Mouse (Mus musculus) ES-E14 (cell line): ENCODE measurements around the gene Phka1. TPM values are rescaled to one million over a fixed set of nuclear protein-coding genes. Genes with fewer than 3 reads are reported as not detected.

ENCODE experiments used
- DNase-seq: peaks from one replicate; pipeline ENCODE4 v3.0.0-alpha.2; 2013; ENCODE audit warnings: low read depth, low spot score
- H3K27ac ChIP-seq: 2 replicates; pipeline ENCODE4 v1.5.1; 2012; ENCODE audit warnings: low read depth, mild to moderate bottlenecking, low read length, moderate library complexity, mixed read lengths; ENCODE audit not compliant: poor library complexity, insufficient read depth, severe bottlenecking
- H3K36me3 ChIP-seq: 2 replicates; pipeline ENCODE4 v1.6.1; 2012; ENCODE audit warnings: mild to moderate bottlenecking, low read length, moderate library complexity, mixed read lengths; ENCODE audit not compliant: control insufficient read depth, poor library complexity, insufficient read depth, severe bottlenecking
- H3K4me1 ChIP-seq, 2 experiments: fragments of 150-350 bp in 1 of 2; sonication (generic) in 1 of 2; 2 replicates each; pipeline ENCODE4 v1.6.1; 2012; ENCODE audit warnings: low read length in 2 of 2, mild to moderate bottlenecking in 1 of 2, mixed read lengths in 1 of 2; ENCODE audit not compliant: control insufficient read depth in 2 of 2, insufficient read depth in 2 of 2, poor library complexity in 1 of 2
- H3K4me3 ChIP-seq, 2 experiments: fragments of 150-350 bp in 1 of 2; sonication (generic) in 1 of 2; 2 replicates each; pipeline ENCODE4 v1.5.1; 2012; ENCODE audit warnings: low read length in 2 of 2, low read depth in 1 of 2, mild to moderate bottlenecking in 1 of 2, mixed read lengths in 1 of 2; ENCODE audit not compliant: insufficient read depth in 1 of 2, poor library complexity in 1 of 2, severe bottlenecking in 1 of 2
- H3K9ac ChIP-seq: 2 replicates; pipeline ENCODE4 v1.6.1; 2012; ENCODE audit warnings: low read depth, mild to moderate bottlenecking, low read length, mixed read lengths; ENCODE audit not compliant: poor library complexity, insufficient read depth, severe bottlenecking
- H3K9me3 ChIP-seq: fragments of 150-350 bp; sonication (generic); 2 replicates; pipeline ENCODE4 v1.6.1; 2012; ENCODE audit warnings: low read depth, mild to moderate bottlenecking, low read length; ENCODE audit not compliant: control insufficient read depth, insufficient read depth
- CHD2 ChIP-seq: IDR thresholded peaks from 2 replicates; pipeline ENCODE4 v1.6.1; 2014; ENCODE audit warnings: mild to moderate bottlenecking, low read depth, low read length, inconsistent platforms
- HCFC1 ChIP-seq: IDR thresholded peaks from 2 replicates; pipeline ENCODE4 v1.6.1; 2012; ENCODE audit warnings: low read length, inconsistent platforms, borderline replicate concordance; ENCODE audit not compliant: insufficient read depth
- MAFK ChIP-seq: IDR thresholded peaks from 2 replicates; pipeline ENCODE4 v1.6.1; 2014; ENCODE audit warnings: mild to moderate bottlenecking, low read depth, low read length, inconsistent platforms; ENCODE audit not compliant: insufficient read depth
- ZC3H11A ChIP-seq: IDR thresholded peaks from 2 replicates; pipeline ENCODE4 v1.6.1; 2012; ENCODE audit warnings: low read depth, mild to moderate bottlenecking, inconsistent platforms, low read length, borderline replicate concordance
- ZNF384 ChIP-seq: IDR thresholded peaks from 2 replicates; pipeline ENCODE4 v1.6.1; 2012; ENCODE audit warnings: low read depth, low read length, inconsistent platforms
- in situ Hi-C, 2 experiments: fragments of 600-800 bp; cut with MboI; formaldehyde crosslinking; loops; one replicate each; pipeline ENCODE4 v1.15.1; 2025; ENCODE audit warnings: low sequenced_read_pairs in 2 of 2, inconsistent platforms in 1 of 2; ENCODE audit not compliant: unreplicated experiment in 2 of 2
- total RNA-seq: library from RNA; depleted of rRNA; stranded (reverse); fragments of 300-350 nt; gene quantifications from 2 replicates; pipeline ENCODE4 v1.2.3, GENCODE M21; 2012

Gene Phka1
- total RNA-seq, 1 experiment = 5.9 TPM

DNA sequence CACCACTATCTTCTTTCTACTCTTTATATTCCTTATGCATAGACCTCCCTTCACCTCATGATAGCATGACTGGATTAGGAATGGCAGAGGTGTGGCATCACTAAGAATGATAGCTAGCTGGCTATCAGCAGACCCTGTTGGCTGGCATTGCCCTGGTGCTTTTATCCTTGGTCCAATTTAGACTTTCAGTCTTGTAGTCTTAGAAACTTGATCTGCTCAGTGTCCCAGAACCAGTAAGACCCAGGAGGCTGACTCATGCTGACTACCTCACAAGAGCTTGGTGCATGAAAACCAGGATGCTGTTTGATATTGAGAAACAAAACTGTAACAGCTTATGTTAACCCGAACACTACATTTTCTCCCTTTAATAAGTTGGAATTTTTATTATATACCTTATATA, 1.6 kb upstream of the Phka1 start:
- H3K36me3 ChIP-seq = no peaks in the 10 kb centered on the region
- H3K4me1 ChIP-seq = peaks cover 0 to 2% of the 10 kb centered on the region in 2 experiments; a peak in 1 of 4 replicates
- in situ Hi-C loops = no loop called here
- no peak for DNase-seq
- H3K4me3 ChIP-seq = no peak overlapping the region
- no peak overlapping the region for H3K9ac ChIP-seq
- TF ChIP-seq HCFC1 = no peak
- no peaks in the 10 kb centered on the region for H3K9me3 ChIP-seq
- no peak overlapping the region for H3K27ac ChIP-seq

DNA sequence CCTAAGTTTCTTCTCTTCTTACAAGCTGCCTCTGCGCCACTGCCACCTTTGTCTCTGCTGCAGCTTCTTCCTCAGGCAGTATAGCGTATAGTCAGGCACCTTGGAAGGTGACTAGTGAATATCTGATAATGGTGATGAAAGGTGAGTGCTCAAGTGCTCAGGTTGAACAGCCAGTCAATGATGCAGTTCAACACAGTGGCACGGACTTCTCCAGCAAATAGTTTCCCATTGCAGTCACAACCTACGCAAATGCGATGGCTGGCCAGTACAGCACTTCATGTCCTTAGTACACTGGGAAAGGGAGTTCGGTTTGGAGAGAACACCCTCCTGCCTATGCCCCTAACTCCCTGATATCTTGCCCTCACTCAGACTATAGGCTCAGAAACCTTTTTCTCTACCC, 1.1 kb upstream of the Phka1 start:
- DNase-seq = no peak
- Histone ChIP-seq H3K4me1 (peaks cover 0 to 2% of the 10 kb centered on the region in 2 experiments; a peak in 1 of 4 replicates), H3K4me3 (peak overlapping the region in 1 of 2 experiments; percentile 60; a peak in 1 of 4 replicates), H3K27ac (no peak overlapping the region), H3K9ac (no peak overlapping the region), H3K9me3 (no peaks in the 10 kb centered on the region), H3K36me3 (no peaks in the 10 kb centered on the region)
- in situ Hi-C loops = no loop called here
- TF ChIP-seq ZC3H11A (no peak), HCFC1 (no peak), MAFK (no peak), CHD2 (no peak), ZNF384 (no peak)

DNA sequence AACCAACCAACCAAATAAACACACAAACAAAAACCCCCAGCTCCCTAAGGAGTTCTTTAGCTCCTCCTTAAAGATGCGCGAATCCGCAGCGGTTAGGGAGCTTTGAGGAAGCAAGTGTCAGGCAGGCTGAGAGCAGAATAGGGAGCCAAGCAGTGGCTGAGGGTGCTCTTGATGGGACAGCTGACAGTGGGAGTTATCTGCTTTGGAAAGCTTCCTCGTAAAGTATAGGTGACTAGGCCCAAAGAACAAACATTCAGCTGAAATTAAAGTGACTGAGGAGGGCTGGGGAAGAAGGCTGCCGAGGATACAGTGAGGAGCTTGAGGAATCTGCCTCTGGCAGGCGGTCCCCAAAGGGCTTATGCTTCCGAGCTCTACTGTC, 516 bp upstream of the Phka1 start:
- Histone ChIP-seq H3K4me3 (peak overlapping the region; percentile 60 to 70; a peak in 3 of 4 replicates), H3K4me1 (peaks cover 0 to 2% of the 10 kb centered on the region in 2 experiments; a peak in 1 of 4 replicates), H3K9me3 (no peaks in the 10 kb centered on the region), H3K27ac (no peak overlapping the region), H3K36me3 (no peaks in the 10 kb centered on the region), H3K9ac (0 out of 2 replicates have a peak overlapping the region, but pooled peaks have one; percentile 25)
- TF ChIP-seq ZC3H11A = no peak
- TF ChIP-seq CHD2 = no peak
- TF ChIP-seq HCFC1 = no peak
- TF ChIP-seq MAFK = no peak
- no peak for TF ChIP-seq ZNF384
- DNase-seq = no peak
- in situ Hi-C loops = no loop called here

DNA sequence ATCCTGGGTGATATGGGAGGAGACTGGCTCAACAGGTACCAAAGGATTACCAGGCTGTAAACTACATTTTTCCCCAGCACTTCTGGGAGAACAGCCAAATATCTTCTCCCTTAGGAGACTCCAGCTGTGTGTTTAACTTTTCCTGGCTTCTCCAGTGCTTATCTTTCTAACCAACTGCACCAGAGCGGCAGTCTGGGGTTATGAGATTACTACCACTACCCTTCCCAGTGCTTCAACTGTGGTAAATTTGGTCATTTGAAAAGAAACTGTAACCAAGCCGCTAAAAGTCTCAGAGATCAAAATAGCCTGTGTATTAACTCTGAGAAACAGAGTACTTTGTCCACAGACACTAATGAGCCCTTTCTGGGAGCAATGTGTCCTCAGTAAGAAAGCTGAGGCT, 42.8 kb downstream of the Phka1 start:
- in situ Hi-C loops = no loop called here
- DNase-seq = no peak
- no peak overlapping the region for H3K27ac ChIP-seq

DNA sequence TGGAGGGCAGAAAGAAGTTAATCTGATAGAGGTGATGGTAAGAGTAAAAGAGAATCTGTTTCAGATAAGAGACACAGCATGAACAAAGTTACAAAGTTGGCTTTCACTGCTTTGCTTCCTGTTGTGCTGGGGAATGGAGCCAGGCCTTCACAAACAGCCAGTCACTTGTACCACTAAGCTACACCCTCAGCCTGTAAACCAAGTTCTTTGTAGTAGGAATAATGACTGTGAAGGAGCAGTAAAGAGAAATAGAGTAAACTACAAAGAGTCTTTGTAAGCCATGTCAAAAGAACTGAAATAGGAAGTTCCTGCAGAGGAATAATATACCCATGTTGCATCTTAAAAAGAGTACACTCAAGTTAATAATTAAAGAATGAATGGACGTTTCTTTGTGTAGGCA, 55.5 kb downstream of the Phka1 start:
- TF ChIP-seq HCFC1 = no peak
- TF ChIP-seq ZC3H11A = no peak
- no peak for TF ChIP-seq CHD2
- no peak for TF ChIP-seq MAFK
- TF ChIP-seq ZNF384 = no peak
- no peak for DNase-seq
- H3K36me3 ChIP-seq = no peaks in the 10 kb centered on the region
- H3K9me3 ChIP-seq = no peaks in the 10 kb centered on the region
- no peaks in the 10 kb centered on the region for H3K4me1 ChIP-seq
- in situ Hi-C loops = no loop called here
- H3K9ac ChIP-seq = no peak overlapping the region
- H3K4me3 ChIP-seq = no peak overlapping the region
- H3K27ac ChIP-seq = no peak overlapping the region

More for the DNA sequence above, 42.8 kb downstream of the Phka1 start:
- Histone ChIP-seq H3K36me3 (no peaks in the 10 kb centered on the region), H3K9me3 (no peaks in the 10 kb centered on the region), H3K9ac (no peak overlapping the region), H3K4me1 (no peaks in the 10 kb centered on the region), H3K4me3 (no peak overlapping the region)
- no peak for TF ChIP-seq MAFK
- no peak for TF ChIP-seq ZNF384
- no peak for TF ChIP-seq CHD2
- no peak for TF ChIP-seq ZC3H11A
- TF ChIP-seq HCFC1 = no peak
